In genomic region chr16:62468846-62469245, GRCm38 (mm10) we compare ENCODE assay signal across 17 mouse cellular contexts.
DNase-seq lines count a peak whose midpoint lies in the region; ATAC-seq and TF ChIP-seq lines count a peak whose summit lies in the region.
"Had no signal": no experiment of that assay in that cellular context is flagged by ENCODE, and none has a peak within 500 bp of the region (broad histone marks: within the 10 kb centered on the region; RNA-seq: fewer than 3 reads in every experiment).

No protein-coding gene starts in this region.

- H3K27me3 ChIP-seq in embryonic facial prominence, embryonic 14.5 days (replicated peaks; ENCODE audit: control insufficient read depth, insufficient read depth, low read length) = no peaks in the 10 kb centered on the region
- H3K27me3 ChIP-seq in embryonic facial prominence, embryonic 10.5 days (replicated peaks; ENCODE audit: low read depth, poor library complexity, severe bottlenecking) = no peaks in the 10 kb centered on the region
- H3K27me3 ChIP-seq in forebrain, embryonic 13.5 days = no peaks in the 10 kb centered on the region
- 0 out of 2 replicates have a peak, but pooled peaks cover 5% of the 10 kb centered on the region for H3K27me3 ChIP-seq in limb, embryonic 13.5 days
- H3K27me3 ChIP-seq: limb, embryonic 15.5 days; neural tube, embryonic 13.5 days had no signal

- H3K36me3 ChIP-seq in embryonic facial prominence, embryonic 14.5 days (ENCODE audit: control insufficient read depth, insufficient read depth, low read length) = no peaks in the 10 kb centered on the region
- no peaks in the 10 kb centered on the region for H3K36me3 ChIP-seq in embryonic facial prominence, embryonic 10.5 days (replicated peaks)
- no peaks in the 10 kb centered on the region for H3K36me3 ChIP-seq in forebrain, embryonic 13.5 days (ENCODE audit: poor library complexity, severe bottlenecking)
- no peaks in the 10 kb centered on the region for H3K36me3 ChIP-seq in limb, embryonic 13.5 days
- H3K36me3 ChIP-seq: G1E; limb, embryonic 15.5 days; neural tube, embryonic 13.5 days had no signal

- no peak for TF ChIP-seq CTCF in brain, embryonic 14.5 days (IDR thresholded peaks at IDR 0.05; ENCODE audit: borderline replicate concordance, extremely low read depth, insufficient read depth, insufficient read length)

- no peak overlapping the region for H3K4me2 ChIP-seq in embryonic facial prominence, embryonic 14.5 days (ENCODE audit: low read depth, low read length)
- no peak overlapping the region for H3K4me2 ChIP-seq in forebrain, embryonic 13.5 days
- H3K4me2 ChIP-seq in limb, embryonic 13.5 days (replicated peaks) = 0 out of 2 replicates have a peak overlapping the region, but pooled peaks have one; percentile 5
- H3K4me2 ChIP-seq: limb, embryonic 15.5 days; neural tube, embryonic 13.5 days had no signal

- no peak for TF ChIP-seq POLR2A in brain, embryonic 14.5 days (IDR thresholded peaks at IDR 0.05; ENCODE audit: borderline replicate concordance, extremely low read depth, insufficient read depth, insufficient read length, poor library complexity, severe bottlenecking)

- peak; percentile 19 for DNase-seq in embryonic facial prominence, embryonic 14.5 days (ENCODE audit: low spot score)
- DNase-seq in embryonic facial prominence, embryonic 10.5 days (ENCODE audit: low spot score) = no peak
- peak; percentile 86 for DNase-seq in brain, embryonic 14.5 days (ENCODE audit: low read depth)
- no peak for DNase-seq in frontal cortex, postnatal 14 days (ENCODE audit: low spot score in 2 of 2)
- no peak for DNase-seq in right cerebral cortex, postnatal 25 days
- DNase-seq: adrenal gland, postnatal 14 days; gastrocnemius, adult 2 months; heart, adult 18-20 months; lung, adult 2 months had no signal

- no peak for ATAC-seq in embryonic facial prominence, embryonic 14.5 days (ENCODE audit: low read depth)
- peak; percentile 88 for ATAC-seq in forebrain, embryonic 13.5 days
- ATAC-seq in limb, embryonic 13.5 days (ENCODE audit: low FRiP score, low read depth) = peak; percentile 90
- ATAC-seq: midbrain, embryonic 16.5 days had no signal

- H3K4me3 ChIP-seq in embryonic facial prominence, embryonic 14.5 days (ENCODE audit: low read depth, low read length) = no peak overlapping the region
- H3K4me3 ChIP-seq in embryonic facial prominence, embryonic 10.5 days = no peak overlapping the region
- H3K4me3 ChIP-seq in forebrain, embryonic 13.5 days = no peak overlapping the region
- no peak overlapping the region for H3K4me3 ChIP-seq in limb, embryonic 13.5 days
- H3K4me3 ChIP-seq: gastrocnemius, adult 2 months; limb, embryonic 15.5 days; neural tube, embryonic 13.5 days had no signal

- no peaks in the 10 kb centered on the region for H3K9me3 ChIP-seq in embryonic facial prominence, embryonic 14.5 days (ENCODE audit: control insufficient read depth, low read length)
- H3K9me3 ChIP-seq in embryonic facial prominence, embryonic 10.5 days = no peaks in the 10 kb centered on the region
- H3K9me3 ChIP-seq in forebrain, embryonic 13.5 days (replicated peaks) = no peaks in the 10 kb centered on the region
- no peaks in the 10 kb centered on the region for H3K9me3 ChIP-seq in limb, embryonic 13.5 days
- H3K9me3 ChIP-seq: G1E; limb, embryonic 15.5 days; neural tube, embryonic 13.5 days had no signal

- H3K4me1 ChIP-seq in embryonic facial prominence, embryonic 14.5 days (ENCODE audit: control insufficient read depth, insufficient read depth, low read length) = no peaks in the 10 kb centered on the region
- H3K4me1 ChIP-seq in embryonic facial prominence, embryonic 10.5 days = no peaks in the 10 kb centered on the region
- H3K4me1 ChIP-seq in forebrain, embryonic 13.5 days = peaks cover 14% of the 10 kb centered on the region
- H3K4me1 ChIP-seq in limb, embryonic 13.5 days = peaks cover 18% of the 10 kb centered on the region

- H3K27ac ChIP-seq in embryonic facial prominence, embryonic 14.5 days (replicated peaks; ENCODE audit: low read depth, low read length) = no peak overlapping the region
- H3K27ac ChIP-seq in embryonic facial prominence, embryonic 10.5 days (replicated peaks) = no peak overlapping the region
- H3K27ac ChIP-seq in forebrain, embryonic 13.5 days = no peak overlapping the region
- no peak overlapping the region for H3K27ac ChIP-seq in limb, embryonic 13.5 days
- H3K27ac ChIP-seq: gastrocnemius, adult 2 months; kidney, postnatal 0 days; limb, embryonic 15.5 days; macrophage; neural tube, embryonic 13.5 days had no signal

- no peak overlapping the region for H3K9ac ChIP-seq in embryonic facial prominence, embryonic 14.5 days (ENCODE audit: low read depth, low read length)
- H3K9ac ChIP-seq in forebrain, embryonic 13.5 days = no peak overlapping the region
- no peak overlapping the region for H3K9ac ChIP-seq in limb, embryonic 13.5 days
- H3K9ac ChIP-seq: limb, embryonic 15.5 days; neural tube, embryonic 13.5 days had no signal

- WGBS in embryonic facial prominence, embryonic 14.5 days = 42% methylated on average over 3 of the region's 3 CpGs
- WGBS in embryonic facial prominence, embryonic 10.5 days = 69% methylated on average over 3 of the region's 3 CpGs
- 10% methylated on average over 3 of the region's 3 CpGs for WGBS in forebrain, embryonic 13.5 days
- 6% methylated on average over 3 of the region's 3 CpGs for WGBS in limb, embryonic 13.5 days

Comparison
In these comparisons a context has a peak if more than half of its experiments do, and no peak if none do; other contexts are left out.
1. DNase-seq: peak in embryonic facial prominence, embryonic 14.5 days (single experiment) and brain, embryonic 14.5 days (single experiment); none in embryonic facial prominence, embryonic 10.5 days (single experiment), frontal cortex, postnatal 14 days (0 of 2) and right cerebral cortex, postnatal 25 days (single experiment).